Mouse (Mus musculus): ENCODE data around the gene Klri2. TPM values are rescaled to one million over a fixed set of nuclear protein-coding genes. Genes with fewer than 3 reads are reported as not detected.

Gene Klri2
- polyA plus RNA-seq (2014; fragmentation: Illumina TruSeq; extraction: RNeasy Lipid Tissue Mini Kit (QIAGEN cat#74804); ENCODE audit: low replicate concordance) = 0.30 TPM

GRCm38 (mm10) chr6:129740069-129740721 is at the start of gene Klri2:
Gene Klri2, minus strand, starts transcription at chr6:129740484.

DNA sequence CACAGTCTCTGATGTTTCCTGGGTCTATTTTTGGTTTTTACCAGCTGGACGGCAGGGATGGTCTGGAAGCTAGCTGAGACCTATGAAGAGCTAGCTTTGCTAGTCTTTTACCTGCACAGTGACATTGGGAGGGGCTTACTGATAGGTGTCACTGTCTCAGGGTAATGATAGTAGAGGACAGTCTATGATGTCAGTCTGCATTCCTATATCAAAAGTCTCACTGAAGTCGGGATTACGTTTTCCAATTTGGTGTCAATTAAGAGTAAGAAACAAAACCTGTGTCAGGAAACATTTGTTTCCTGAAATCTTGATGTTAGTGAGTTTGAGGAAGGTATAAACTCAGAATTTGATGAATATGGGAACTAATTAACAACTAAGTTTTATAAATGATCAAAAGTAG is 43.9 kb upstream of the Klri2 start, which contains the start of gene Gm156:
TSS of gene Gm156 (minus strand) at position 101 of the 400 bp plus-strand sequence.

DNA sequence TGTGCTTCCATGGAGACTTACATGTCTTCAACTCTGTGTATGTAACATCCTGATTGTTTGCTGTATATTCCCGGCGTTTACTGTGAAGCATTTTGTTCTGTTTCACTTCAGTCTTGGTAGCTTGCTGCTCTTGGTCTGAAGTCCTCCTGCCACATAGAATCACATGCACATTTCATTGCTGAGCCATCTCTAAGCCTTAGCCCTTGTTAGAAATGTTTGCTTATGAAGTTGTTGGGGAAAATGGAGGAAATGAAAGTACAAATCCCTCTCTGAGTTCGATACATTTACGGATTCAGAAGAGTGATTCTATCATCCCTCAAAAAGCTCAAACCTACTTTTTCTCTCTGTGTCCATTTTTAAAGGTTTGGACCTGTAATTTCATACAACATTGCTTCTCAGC is 23.3 kb downstream of the Klri2 start, which contains the start of gene Klri1:
TSS of gene Klri1 (minus strand) at position 101 of the 400 bp plus-strand sequence.

Other genes with a start within 250 kb of the Klri2 start
- gene Olr1, start 233.3 kb downstream of the Klri2 start, polyA plus RNA-seq (2014; fragmentation: Illumina TruSeq; extraction: RNeasy Lipid Tissue Mini Kit (QIAGEN cat#74804); ENCODE audit: low replicate concordance) = not detected
- gene Tmem52b, start 227.9 kb downstream of the Klri2 start, polyA plus RNA-seq (2014; fragmentation: Illumina TruSeq; extraction: RNeasy Lipid Tissue Mini Kit (QIAGEN cat#74804); ENCODE audit: low replicate concordance) = not detected
- gene Gabarapl1, start 207.3 kb downstream of the Klri2 start, polyA plus RNA-seq (2014; fragmentation: Illumina TruSeq; extraction: RNeasy Lipid Tissue Mini Kit (QIAGEN cat#74804); ENCODE audit: low replicate concordance) = 3.5 TPM
- gene Klre1, start 162.6 kb downstream of the Klri2 start, polyA plus RNA-seq (2014; fragmentation: Illumina TruSeq; extraction: RNeasy Lipid Tissue Mini Kit (QIAGEN cat#74804); ENCODE audit: low replicate concordance) = 1.4 TPM
- 48.6 TPM for gene Klrd1, start 148.7 kb downstream of the Klri2 start, polyA plus RNA-seq (2014; fragmentation: Illumina TruSeq; extraction: RNeasy Lipid Tissue Mini Kit (QIAGEN cat#74804); ENCODE audit: low replicate concordance)
- gene Klrk1, start 116.6 kb downstream of the Klri2 start, polyA plus RNA-seq (2014; fragmentation: Illumina TruSeq; extraction: RNeasy Lipid Tissue Mini Kit (QIAGEN cat#74804); ENCODE audit: low replicate concordance) = 4.7 TPM
- not detected for gene Klrc3, start 97.1 kb downstream of the Klri2 start, polyA plus RNA-seq (2014; fragmentation: Illumina TruSeq; extraction: RNeasy Lipid Tissue Mini Kit (QIAGEN cat#74804); ENCODE audit: low replicate concordance)
- 0.45 TPM for gene Klrc2, start 79.8 kb downstream of the Klri2 start, polyA plus RNA-seq (2014; fragmentation: Illumina TruSeq; extraction: RNeasy Lipid Tissue Mini Kit (QIAGEN cat#74804); ENCODE audit: low replicate concordance)
- 1.2 TPM for gene Klrc1, start 61.5 kb downstream of the Klri2 start, polyA plus RNA-seq (2014; fragmentation: Illumina TruSeq; extraction: RNeasy Lipid Tissue Mini Kit (QIAGEN cat#74804); ENCODE audit: low replicate concordance)
- 4.0 TPM for gene Klri1, start 23.4 kb downstream of the Klri2 start, polyA plus RNA-seq (2014; fragmentation: Illumina TruSeq; extraction: RNeasy Lipid Tissue Mini Kit (QIAGEN cat#74804); ENCODE audit: low replicate concordance)
- 7.3 TPM for gene Gm156, start 43.8 kb upstream of the Klri2 start, polyA plus RNA-seq (2014; fragmentation: Illumina TruSeq; extraction: RNeasy Lipid Tissue Mini Kit (QIAGEN cat#74804); ENCODE audit: low replicate concordance)
- not detected for gene Gm17631, start 122.2 kb upstream of the Klri2 start, polyA plus RNA-seq (2014; fragmentation: Illumina TruSeq; extraction: RNeasy Lipid Tissue Mini Kit (QIAGEN cat#74804); ENCODE audit: low replicate concordance)
- 9.5 TPM for gene Klra17, start 136.2 kb upstream of the Klri2 start, polyA plus RNA-seq (2014; fragmentation: Illumina TruSeq; extraction: RNeasy Lipid Tissue Mini Kit (QIAGEN cat#74804); ENCODE audit: low replicate concordance)
- gene Klra5, start 177.2 kb upstream of the Klri2 start, polyA plus RNA-seq (2014; fragmentation: Illumina TruSeq; extraction: RNeasy Lipid Tissue Mini Kit (QIAGEN cat#74804); ENCODE audit: low replicate concordance) = 10.0 TPM

Data from small intestine, adult 10 weeks (tissue).